Mouse (Mus musculus) liver, adult 2 months (tissue): ENCODE measurements around the gene Dok5.

ENCODE experiments used
- CTCF ChIP-seq: fragments of 200-500 bp; IDR thresholded peaks from 2 replicates; pipeline ENCODE4 v1.5.1; 2011; ENCODE audit warnings: low read depth, low read length, control low read depth
- POLR2A ChIP-seq: fragments of 200-500 bp; IDR thresholded peaks from 2 replicates; pipeline ENCODE4 v1.6.1; 2011; ENCODE audit warnings: low read length, control low read depth; ENCODE audit not compliant: insufficient read depth; ENCODE audit errors: extremely low read depth

- TF ChIP-seq CTCF (no peak), POLR2A (no peak)
These were observed 25.1 kb upstream of the Dok5 start for GRCm38 (mm10) chr2:170706488-170706887.
